Mouse (Mus musculus): Measurements from ENCODE around the gene Tubb4a.
"Not testable (repeated sequence)": the region's sequence is repeated elsewhere in the genome, so short reads cannot be mapped to it uniquely, and the experiment has no call there.

Gene Tubb4a

GRCm38 (mm10) chr17:57087049-57087832, at the start of gene Tubb4a:
Tubb4a (minus strand) TSS chr17:57087782.
- DNase-seq, result peak; percentile 95

GRCm38 (mm10) chr17:57135635-57136034, 48.1 kb upstream of the Tubb4a start:
- DNase-seq, result no peak

- DNase-seq, result no peak
Observed at GRCm38 (mm10) chr17:57134693-57135092, 47.1 kb upstream of the Tubb4a start.

GRCm38 (mm10) chr17:57134021-57134420, 46.4 kb upstream of the Tubb4a start:
- not testable (repeated sequence) for DNase-seq

- no peak for DNase-seq
Observed at GRCm38 (mm10) chr17:57131793-57132192, 44.2 kb upstream of the Tubb4a start.

GRCm38 (mm10) chr17:57125853-57126622, 38.5 kb upstream of the Tubb4a start:
- DNase-seq, result no peak

GRCm38 (mm10) chr17:57124792-57125191, 37.2 kb upstream of the Tubb4a start:
- DNase-seq, result no peak

- no peak for DNase-seq
Observed at GRCm38 (mm10) chr17:57123192-57124118, 35.9 kb upstream of the Tubb4a start.

- no peak for DNase-seq
Observed at GRCm38 (mm10) chr17:57121856-57122255, 34.3 kb upstream of the Tubb4a start.

GRCm38 (mm10) chr17:57118524-57119349, 31.2 kb upstream of the Tubb4a start:
- no peak for DNase-seq

- DNase-seq, result no peak
Observed at GRCm38 (mm10) chr17:57116801-57117200, 29.2 kb upstream of the Tubb4a start.

- DNase-seq, result no peak
Observed at GRCm38 (mm10) chr17:57112768-57113474, 25.3 kb upstream of the Tubb4a start.

GRCm38 (mm10) chr17:57110005-57110404, 22.4 kb upstream of the Tubb4a start:
- no peak for DNase-seq

- DNase-seq, result no peak
Observed at GRCm38 (mm10) chr17:57108666-57109171, 21.1 kb upstream of the Tubb4a start.

- DNase-seq, result no peak
Observed at GRCm38 (mm10) chr17:57108040-57108665, 20.6 kb upstream of the Tubb4a start.

GRCm38 (mm10) chr17:57107064-57107463, 19.5 kb upstream of the Tubb4a start:
- no peak for DNase-seq

- DNase-seq, result peak; percentile 43
Observed at GRCm38 (mm10) chr17:57106035-57106368, 18.4 kb upstream of the Tubb4a start.

- DNase-seq, result peak; percentile 52
Observed at GRCm38 (mm10) chr17:57105181-57106034, 17.8 kb upstream of the Tubb4a start, which contains the start of gene Tnfsf9. Tnfsf9 (plus strand) TSS chr17:57105325.

GRCm38 (mm10) chr17:57104496-57104895, 16.9 kb upstream of the Tubb4a start:
- DNase-seq, result no peak

GRCm38 (mm10) chr17:57102276-57102675, 14.7 kb upstream of the Tubb4a start:
- DNase-seq, result no peak

Measured in cerebellum, adult 11-12 months (tissue).